Comparison of ENCODE assay signal across 29 mouse cellular contexts in the genomic region with DNA sequence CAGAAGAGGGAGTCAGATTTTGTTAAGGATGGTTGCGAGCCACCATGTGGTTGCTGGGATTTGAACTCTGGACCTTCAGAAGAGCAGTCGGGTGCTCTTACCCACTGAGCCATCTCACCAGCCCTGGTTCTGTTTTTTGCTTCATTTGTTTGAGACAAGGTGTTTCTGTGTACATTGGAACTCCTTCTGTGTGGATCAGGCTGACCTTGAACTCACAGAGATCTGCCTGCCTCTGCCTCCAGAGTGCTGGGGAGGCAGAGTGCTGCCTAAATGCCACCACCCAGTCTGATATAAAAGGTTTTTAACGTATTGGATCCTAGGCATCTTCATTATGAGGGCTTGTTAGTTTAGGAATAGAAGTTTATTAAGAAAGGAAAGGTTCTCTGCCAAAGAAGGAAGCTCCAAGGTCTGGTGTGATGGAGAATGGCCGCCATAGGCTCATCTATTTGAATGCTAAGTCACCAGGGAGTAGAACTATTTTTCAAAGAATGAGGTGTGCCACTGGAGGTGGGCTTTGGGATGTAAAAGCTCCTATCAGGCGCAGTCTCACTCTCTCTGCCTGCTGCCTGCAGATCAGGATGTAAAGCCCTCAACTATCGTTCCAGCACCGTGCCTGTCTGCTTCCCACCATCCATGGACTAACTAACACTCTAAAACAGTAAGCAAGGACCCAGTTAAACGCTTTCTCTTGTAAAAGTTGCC. TPM values are rescaled to one million over a fixed set of nuclear protein-coding genes. Genes with fewer than 3 reads are reported as not detected.
DNase-seq lines count a peak whose midpoint lies in the region; ATAC-seq and TF ChIP-seq lines count a peak whose summit lies in the region.
"Had no signal": no experiment of that assay in that cellular context is flagged by ENCODE, and none has a peak within 500 bp of the region (broad histone marks: within the 10 kb centered on the region; RNA-seq: fewer than 3 reads in every experiment).

No protein-coding gene starts in this region.

- TF ChIP-seq CTCF in ES-Bruce4 (IDR thresholded peaks at IDR 0.05; ENCODE audit: low read depth, low read length): no peak
- TF ChIP-seq CTCF in lung, adult 2 months (IDR thresholded peaks at IDR 0.05; ENCODE audit: insufficient read depth, low read length): no peak

- no peaks in the 10 kb centered on the region; the same call in 1 of the 2 replicates for H3K36me3 ChIP-seq in ES-Bruce4 (ENCODE audit: control insufficient read depth, insufficient read depth, low read length, poor library complexity, severe bottlenecking)
- no peaks in the 10 kb centered on the region for H3K36me3 ChIP-seq in ES-E14 (ENCODE audit: control insufficient read depth, insufficient read depth, low read length, poor library complexity, severe bottlenecking)
- H3K36me3 ChIP-seq: embryonic facial prominence, embryonic 10.5 days; embryonic facial prominence, embryonic 12.5 days; forebrain, embryonic 10.5 days; forebrain, embryonic 12.5 days had no signal

- DNase-seq in ES-E14 (ENCODE audit: low read depth, low spot score) (peak; percentile 31), R1 (ENCODE audit: low read depth, low spot score) (peak; percentile 95)
- no peak for DNase-seq in right cerebral cortex, adult 18-20 months
- DNase-seq in lung, adult 2 months: no peak
- DNase-seq: adrenal gland, adult 8-10 months; adrenal gland, postnatal 14 days; adrenal gland, postnatal 36 days; B cell, adult 2 months; cerebellum, adult 11-12 months; cerebellum, adult 2 months; cerebellum, adult 9-10 months; cerebellum, postnatal 10 days; cerebellum, postnatal 25 days had no signal

- peak overlapping the region; percentile 2; the same call in 1 of the 2 replicates for H3K4me3 ChIP-seq in ES-Bruce4 (ENCODE audit: low read depth, low read length)
- H3K4me3 ChIP-seq in ES-E14 (ENCODE audit: insufficient read depth in 1 of 2, low read depth in 1 of 2, low read length in 2 of 2, poor library complexity in 1 of 2, severe bottlenecking in 1 of 2): no peak overlapping the region
- H3K4me3 ChIP-seq in lung, adult 2 months (replicated peaks; ENCODE audit: extremely low read depth, low read depth, low read length): no peak overlapping the region
- H3K4me3 ChIP-seq: embryonic facial prominence, embryonic 10.5 days; embryonic facial prominence, embryonic 12.5 days; forebrain, embryonic 10.5 days; forebrain, embryonic 12.5 days had no signal

- in situ Hi-C loops in ES-E14 (cut with MboI; ENCODE audit: low sequenced_read_pairs in 2 of 2, unreplicated experiment in 2 of 2): no loop called here

- ATAC-seq in erythroid progenitor cell, adult 5-6 weeks (replicated peaks; ENCODE audit: low FRiP score, poor library complexity, severe bottlenecking): no peak
- ATAC-seq: activated CD4-positive, CD25-positive, alpha-beta regulatory T cell, adult 4 months; CD4-positive, CD25-positive, alpha-beta regulatory T cell, adult 4 months; forebrain, embryonic 14.5 days; forebrain, embryonic 16.5 days; Patski had no signal

- H3K9me3 ChIP-seq in ES-Bruce4 (replicated peaks; ENCODE audit: control insufficient read depth, insufficient read depth, low read length, poor library complexity, severe bottlenecking) (no peaks in the 10 kb centered on the region), ES-E14 (ENCODE audit: control insufficient read depth, insufficient read depth, low read depth, low read length) (no peaks in the 10 kb centered on the region)
- H3K9me3 ChIP-seq: embryonic facial prominence, embryonic 10.5 days; embryonic facial prominence, embryonic 12.5 days; forebrain, embryonic 10.5 days; forebrain, embryonic 12.5 days had no signal

- H3K9ac ChIP-seq in ES-Bruce4 (ENCODE audit: low read depth, poor library complexity, severe bottlenecking): peak overlapping the region; percentile 30; the same call in 1 of the 2 replicates
- no peak overlapping the region for H3K9ac ChIP-seq in ES-E14 (ENCODE audit: insufficient read depth, low read depth, low read length, poor library complexity, severe bottlenecking)
- H3K9ac ChIP-seq: embryonic facial prominence, embryonic 12.5 days; forebrain, embryonic 12.5 days had no signal

- TF ChIP-seq POLR2A in ES-Bruce4 (IDR thresholded peaks at IDR 0.05; ENCODE audit: insufficient read depth, low read length): no peak
- TF ChIP-seq POLR2A in lung, adult 2 months (IDR thresholded peaks at IDR 0.05; ENCODE audit: borderline replicate concordance, extremely low read depth, low read depth, low read length): no peak

- no peak for TF ChIP-seq EP300 in ES-Bruce4 (IDR thresholded peaks at IDR 0.05; ENCODE audit: insufficient read depth, low read depth, low read length)

- H3K27me3 ChIP-seq in ES-Bruce4 (ENCODE audit: control insufficient read depth, insufficient read depth, low read length, poor library complexity, severe bottlenecking): no peaks in the 10 kb centered on the region
- H3K27me3 ChIP-seq: embryonic facial prominence, embryonic 12.5 days; Patski had no signal

- H3K4me1 ChIP-seq in ES-Bruce4 (ENCODE audit: control insufficient read depth, insufficient read depth, low read length): peaks cover 9% of the 10 kb centered on the region
- H3K4me1 ChIP-seq in ES-E14 (ENCODE audit: control insufficient read depth in 2 of 2, insufficient read depth in 2 of 2, low read length in 2 of 2, poor library complexity in 1 of 2): peaks cover 4 to 8% of the 10 kb centered on the region in 2 experiments; a peak in 2 of 4 replicates
- H3K4me1 ChIP-seq in lung, adult 2 months (ENCODE audit: control insufficient read depth, insufficient read depth, low read length): peaks cover 8% of the 10 kb centered on the region

- H3K27ac ChIP-seq in ES-Bruce4 (ENCODE audit: insufficient read depth, low read length) (peak overlapping the region; percentile 85), ES-E14 (ENCODE audit: insufficient read depth, low read depth, low read length, poor library complexity, severe bottlenecking) (no peak overlapping the region)
- H3K27ac ChIP-seq: embryonic facial prominence, embryonic 10.5 days; embryonic facial prominence, embryonic 12.5 days; forebrain, embryonic 10.5 days; forebrain, embryonic 12.5 days had no signal

- 75% methylated on average over 8 of the region's 8 CpGs for WGBS in lung, adult 2 months

TF ChIP-seq in ES-E14, 5 proteins besides CTCF, POLR2A, EP300 and RAD21:
- TF ChIP-seq ZNF384 (IDR thresholded peaks at IDR 0.05; ENCODE audit: low read depth, low read length) (no peak), ZC3H11A (IDR thresholded peaks at IDR 0.05; ENCODE audit: borderline replicate concordance, low read depth, low read length) (no peak), MAFK (IDR thresholded peaks at IDR 0.05; ENCODE audit: insufficient read depth, low read depth, low read length) (no peak), CHD2 (IDR thresholded peaks at IDR 0.05; ENCODE audit: low read depth, low read length) (no peak), HCFC1 (IDR thresholded peaks at IDR 0.05; ENCODE audit: borderline replicate concordance, insufficient read depth, low read length) (no peak)

RNA-seq across cellular contexts. Expression of a gene that starts 5.3 kb away (rescaled TPM):
- 57.1 and 65.1 TPM in 2 replicates for polyA plus RNA-seq in ES-Bruce4 (2011; ENCODE audit: insufficient read depth, insufficient read length, low read depth, missing spikeins)
- total RNA-seq in ES-E14 (2012; rRNA removed): 70.1 and 133 TPM in 2 replicates
- total RNA-seq in erythroid progenitor cell, adult 5-6 weeks (2015; ENCODE audit: low replicate concordance): 2.5 and 3.4 TPM in 2 replicates
- 4.0 and 13.7 TPM in 2 replicates for total RNA-seq in erythroid progenitor cell, adult 5-6 weeks (2017; ENCODE audit: low replicate concordance)
- polyA plus RNA-seq in lung, adult 2 months (2012; rRNA removed): 84.3 and 96.8 TPM in 2 replicates

RNA-seq across cellular contexts. Expression of a gene that starts 8.1 kb away (rescaled TPM):
- polyA plus RNA-seq in ES-Bruce4 (2011; ENCODE audit: insufficient read depth, insufficient read length, low read depth, missing spikeins): 0.47 and 0.48 TPM in 2 replicates
- total RNA-seq in ES-E14 (2012; rRNA removed): 1.0 and 1.5 TPM in 2 replicates
- total RNA-seq in erythroid progenitor cell, adult 5-6 weeks (2015; ENCODE audit: low replicate concordance): not detected in 2 replicates
- not detected in 2 replicates for total RNA-seq in erythroid progenitor cell, adult 5-6 weeks (2017; ENCODE audit: low replicate concordance)
- polyA plus RNA-seq in lung, adult 2 months (2012; rRNA removed): 0.30 and 0.55 TPM in 2 replicates
- total RNA-seq: adrenal gland, adult 18-20 months; adrenal gland, adult 8-10 months; adrenal gland, postnatal 14 days; adrenal gland, postnatal 36 days; CH12.LX had no signal
- polyA plus RNA-seq: activated CD4-positive, CD25-positive, alpha-beta regulatory T cell, adult 4 months; CD4-positive, CD25-positive, alpha-beta regulatory T cell, adult 4 months; cerebellum, adult 2 months; cortical plate, adult 2 months; embryonic facial prominence, embryonic 10.5 days; embryonic facial prominence, embryonic 12.5 days; embryonic facial prominence, embryonic 14.5 days; forebrain, embryonic 10.5 days; forebrain, embryonic 12.5 days; forebrain, embryonic 14.5 days; forebrain, embryonic 16.5 days; frontal cortex, adult 2 months; Patski had no signal

RNA-seq across cellular contexts. Expression of a gene that starts 20.0 kb away (rescaled TPM):
- polyA plus RNA-seq in ES-Bruce4 (2011; ENCODE audit: insufficient read depth, insufficient read length, low read depth, missing spikeins): 14.4 and 19.3 TPM in 2 replicates
- total RNA-seq in ES-E14 (2012; rRNA removed): 16.8 and 17.4 TPM in 2 replicates
- total RNA-seq in erythroid progenitor cell, adult 5-6 weeks (2015; ENCODE audit: low replicate concordance): 0.72 and 6.7 TPM in 2 replicates
- total RNA-seq in erythroid progenitor cell, adult 5-6 weeks (2017; ENCODE audit: low replicate concordance): 6.3 and 14.4 TPM in 2 replicates
- polyA plus RNA-seq in lung, adult 2 months (2012; rRNA removed): 5.5 and 10.3 TPM in 2 replicates

RNA-seq across cellular contexts. Expression of a gene that starts 28.0 kb away (rescaled TPM):
- polyA plus RNA-seq in ES-Bruce4 (2011; ENCODE audit: insufficient read depth, insufficient read length, low read depth, missing spikeins): 2.8 and 3.2 TPM in 2 replicates
- total RNA-seq in ES-E14 (2012; rRNA removed): 2.4 and 3.6 TPM in 2 replicates
- total RNA-seq in erythroid progenitor cell, adult 5-6 weeks (2015; ENCODE audit: low replicate concordance): not detected in 2 replicates
- total RNA-seq in erythroid progenitor cell, adult 5-6 weeks (2017; ENCODE audit: low replicate concordance): 2.4 TPM in 1 of 2 replicates, not detected in the other
- 3.4 and 3.6 TPM in 2 replicates for polyA plus RNA-seq in lung, adult 2 months (2012; rRNA removed)

RNA-seq across cellular contexts. Expression of a gene that starts 32.9 kb away (rescaled TPM):
- polyA plus RNA-seq in ES-Bruce4 (2011; ENCODE audit: insufficient read depth, insufficient read length, low read depth, missing spikeins): 46.1 and 53.1 TPM in 2 replicates
- 70.9 and 81.5 TPM in 2 replicates for total RNA-seq in ES-E14 (2012; rRNA removed)
- 20.2 and 25.2 TPM in 2 replicates for total RNA-seq in erythroid progenitor cell, adult 5-6 weeks (2015; ENCODE audit: low replicate concordance)
- 2.7 and 4.2 TPM in 2 replicates for total RNA-seq in erythroid progenitor cell, adult 5-6 weeks (2017; ENCODE audit: low replicate concordance)
- polyA plus RNA-seq in lung, adult 2 months (2012; rRNA removed): 211 and 217 TPM in 2 replicates

Comparison
In these comparisons a context has a peak if more than half of its experiments do, and no peak if none do; other contexts are left out.
1. DNase-seq: peak in ES-E14 (single experiment) and R1 (single experiment); none in right cerebral cortex, adult 18-20 months (single experiment) and lung, adult 2 months (single experiment).